Mouse (Mus musculus): ENCODE measurements around the gene Aspdh.

Gene Aspdh

GRCm38 (mm10) chr7:44465111-44465510 is at the start of gene Aspdh:
Gene Aspdh, plus strand, starts transcription at chr7:44465391.
- DNase-seq (ENCODE audit: extremely low spot score, low spot score), result no peak

- no peak for DNase-seq (ENCODE audit: extremely low spot score, low spot score)
Observed at GRCm38 (mm10) chr7:44427666-44428065, 37.5 kb upstream of the Aspdh start.

- DNase-seq (ENCODE audit: extremely low spot score, low spot score), result peak; percentile 75
Observed at GRCm38 (mm10) chr7:44428171-44428950, 36.8 kb upstream of the Aspdh start.

GRCm38 (mm10) chr7:44428968-44429521 is 36.1 kb upstream of the Aspdh start, which contains the start of gene Lrrc4b:
Gene Lrrc4b, plus strand, starts transcription at chr7:44429018.
- DNase-seq (ENCODE audit: extremely low spot score, low spot score), result peak; percentile 81

- DNase-seq (ENCODE audit: extremely low spot score, low spot score), result peak; percentile 41
Observed at GRCm38 (mm10) chr7:44429534-44430488, 35.4 kb upstream of the Aspdh start.

- DNase-seq (ENCODE audit: extremely low spot score, low spot score), result no peak
Observed at GRCm38 (mm10) chr7:44432550-44432949, 32.6 kb upstream of the Aspdh start.

- DNase-seq (ENCODE audit: extremely low spot score, low spot score), result peak; percentile 55
Observed at GRCm38 (mm10) chr7:44433371-44433770, 31.8 kb upstream of the Aspdh start.

- no peak for DNase-seq (ENCODE audit: extremely low spot score, low spot score)
Observed at GRCm38 (mm10) chr7:44434089-44434488, 31.1 kb upstream of the Aspdh start.

- DNase-seq (ENCODE audit: extremely low spot score, low spot score), result no peak
Observed at GRCm38 (mm10) chr7:44435796-44436195, 29.4 kb upstream of the Aspdh start.

GRCm38 (mm10) chr7:44436267-44436666 is 28.9 kb upstream of the Aspdh start:
- no peak for DNase-seq (ENCODE audit: extremely low spot score, low spot score)

- no peak for DNase-seq (ENCODE audit: extremely low spot score, low spot score)
Observed at GRCm38 (mm10) chr7:44437188-44437587, 28.0 kb upstream of the Aspdh start.

- no peak for DNase-seq (ENCODE audit: extremely low spot score, low spot score)
Observed at GRCm38 (mm10) chr7:44437933-44438332, 27.3 kb upstream of the Aspdh start.

- no peak for DNase-seq (ENCODE audit: extremely low spot score, low spot score)
Observed at GRCm38 (mm10) chr7:44439696-44440095, 25.5 kb upstream of the Aspdh start.

- no peak for DNase-seq (ENCODE audit: extremely low spot score, low spot score)
Observed at GRCm38 (mm10) chr7:44440479-44440878, 24.7 kb upstream of the Aspdh start.

GRCm38 (mm10) chr7:44441180-44441579 is 24.0 kb upstream of the Aspdh start:
- no peak for DNase-seq (ENCODE audit: extremely low spot score, low spot score)

GRCm38 (mm10) chr7:44441648-44442109 is 23.5 kb upstream of the Aspdh start:
- DNase-seq (ENCODE audit: extremely low spot score, low spot score), result peak; percentile 41

- peak; percentile 51 for DNase-seq (ENCODE audit: extremely low spot score, low spot score)
Observed at GRCm38 (mm10) chr7:44442407-44442821, 22.8 kb upstream of the Aspdh start.

GRCm38 (mm10) chr7:44443268-44444173 is 21.7 kb upstream of the Aspdh start:
- no peak for DNase-seq (ENCODE audit: extremely low spot score, low spot score)

- DNase-seq (ENCODE audit: extremely low spot score, low spot score), result no peak
Observed at GRCm38 (mm10) chr7:44444886-44445527, 20.2 kb upstream of the Aspdh start.

GRCm38 (mm10) chr7:44445528-44445923 is 19.7 kb upstream of the Aspdh start:
- no peak for DNase-seq (ENCODE audit: extremely low spot score, low spot score)
